Mouse (Mus musculus): ENCODE data around the gene Fhl4. TPM values are rescaled to one million over a fixed set of nuclear protein-coding genes. Genes with fewer than 3 reads are reported as not detected.
A peak's percentile ranks its signal among the peaks of the same experiment; 100 is the strongest.

Fhl4 gene
- 0.42 and 0.57 TPM in 2 replicates for polyA plus RNA-seq (2015; fragmentation: Nextera tagmentation; extraction: Ambion mirVana)

DNA sequence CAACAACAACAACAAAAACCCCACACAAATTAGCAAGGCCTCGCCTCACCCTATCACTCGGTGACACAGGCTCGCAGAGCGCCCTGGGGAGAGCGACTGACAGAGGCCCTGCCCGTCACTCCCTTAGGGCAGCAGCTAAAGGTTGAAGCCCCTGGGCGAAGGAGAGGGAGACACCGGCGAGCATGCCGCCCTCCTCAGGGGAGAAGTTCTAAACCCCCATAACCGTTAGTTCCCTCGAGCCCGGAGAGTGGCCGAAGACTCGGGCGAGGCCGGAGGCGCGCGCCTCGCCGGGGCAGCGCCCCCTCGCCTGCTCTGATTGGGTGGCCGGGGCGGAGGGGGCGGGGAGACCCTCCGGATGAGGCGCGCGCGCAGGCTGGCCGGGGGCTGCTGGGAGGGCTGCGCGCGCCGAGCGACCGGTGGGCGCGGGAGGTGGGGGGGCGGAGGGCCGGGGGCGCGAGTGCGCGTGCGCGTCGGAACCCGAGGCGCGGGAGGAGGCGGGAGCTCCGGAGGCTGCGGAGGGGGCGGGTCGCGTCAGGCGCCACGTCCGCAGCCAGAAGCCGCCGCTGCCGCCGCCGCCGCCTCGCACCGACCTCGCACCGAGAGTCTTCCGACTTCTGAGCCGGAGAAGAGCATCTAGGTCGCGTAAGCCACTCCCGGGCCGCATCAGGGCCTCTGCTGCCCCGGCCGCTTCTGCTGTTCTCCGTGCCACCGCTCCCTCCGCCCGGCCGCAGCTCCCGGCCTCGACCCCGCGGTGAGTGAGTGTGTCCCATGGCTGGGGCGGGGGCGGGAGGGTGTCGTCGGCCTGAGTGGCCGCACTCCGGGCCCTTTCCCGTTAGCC lies at the start of gene Fhl4, which contains the start of gene Tmem263:
Gene Fhl4 (minus strand): TSS at position 249 of the 838 bp plus-strand sequence.
Gene Tmem263 (plus strand): TSS at position 381 of the 838 bp plus-strand sequence.
- DNase-seq (ENCODE audit: low spot score) (peak; percentile 93), ATAC-seq (peak; percentile 98)
- H3K9ac ChIP-seq (replicated peaks; ENCODE audit: low read depth) = peak within 1 kb of the TSS; percentile 84
- H3K9me3 ChIP-seq (ENCODE audit: low read length) = no peaks in the 10 kb centered on the region
- WGBS = 2% methylated on average over 38 of the region's 96 CpGs
- no peaks in the 10 kb centered on the region for H3K27me3 ChIP-seq (replicated peaks; ENCODE audit: insufficient read depth, low read length)
- peak within 1 kb of the TSS; percentile 97 for H3K4me3 ChIP-seq (ENCODE audit: low read depth, low read length)
- 0 out of 2 replicates have a peak, but pooled peaks cover 3% of the 10 kb centered on the region for H3K4me1 ChIP-seq (ENCODE audit: insufficient read depth, low read depth, low read length)
- peak within 1 kb of the TSS; percentile 98 for H3K4me2 ChIP-seq (replicated peaks; ENCODE audit: low read depth, low read length)
- peak within 1 kb of the TSS; percentile 87 for H3K27ac ChIP-seq (ENCODE audit: low read length)
- no peak for TF ChIP-seq EP300 (IDR thresholded peaks at IDR 0.05)
- no peaks in the 10 kb centered on the region for H3K36me3 ChIP-seq (ENCODE audit: insufficient read depth, low read length)

DNA sequence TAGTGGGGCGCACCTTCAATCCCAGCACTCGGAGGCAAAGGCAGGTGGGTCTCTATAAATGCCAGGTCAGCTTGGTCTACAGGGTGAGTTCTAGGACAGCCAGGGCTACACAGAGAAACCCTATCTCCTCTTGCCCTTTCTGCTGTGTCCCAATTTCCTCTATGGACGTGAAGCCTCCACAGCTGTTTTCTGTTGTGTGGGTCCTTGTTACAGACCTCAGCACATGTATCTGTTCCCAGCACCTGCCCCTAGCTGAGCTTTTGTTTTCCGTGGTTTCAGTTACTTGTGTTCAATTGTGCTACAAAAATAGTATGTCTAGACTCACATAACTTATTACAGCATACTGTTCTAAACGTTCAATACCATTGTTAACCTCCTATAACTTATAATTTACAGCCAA lies 46.9 kb upstream of the Fhl4 start:
- Histone ChIP-seq H3K4me2 (replicated peaks; ENCODE audit: low read depth, low read length) (no peak overlapping the region), H3K9ac (replicated peaks; ENCODE audit: low read depth) (no peak overlapping the region), H3K4me3 (ENCODE audit: low read depth, low read length) (no peak overlapping the region), H3K36me3 (ENCODE audit: insufficient read depth, low read length) (peaks cover 13% of the 10 kb centered on the region; the same call in 1 of the 2 replicates), H3K27ac (ENCODE audit: low read length) (no peak overlapping the region), H3K27me3 (replicated peaks; ENCODE audit: insufficient read depth, low read length) (no peaks in the 10 kb centered on the region), H3K4me1 (ENCODE audit: insufficient read depth, low read depth, low read length) (no peaks in the 10 kb centered on the region), H3K9me3 (ENCODE audit: low read length) (no peaks in the 10 kb centered on the region)
- ATAC-seq (no peak), DNase-seq (ENCODE audit: low spot score) (no peak)
- WGBS = 89% methylated on average over 5 of the region's 5 CpGs
- TF ChIP-seq CTCF (IDR thresholded peaks at IDR 0.05) (no peak), EP300 (IDR thresholded peaks at IDR 0.05) (no peak)

DNA sequence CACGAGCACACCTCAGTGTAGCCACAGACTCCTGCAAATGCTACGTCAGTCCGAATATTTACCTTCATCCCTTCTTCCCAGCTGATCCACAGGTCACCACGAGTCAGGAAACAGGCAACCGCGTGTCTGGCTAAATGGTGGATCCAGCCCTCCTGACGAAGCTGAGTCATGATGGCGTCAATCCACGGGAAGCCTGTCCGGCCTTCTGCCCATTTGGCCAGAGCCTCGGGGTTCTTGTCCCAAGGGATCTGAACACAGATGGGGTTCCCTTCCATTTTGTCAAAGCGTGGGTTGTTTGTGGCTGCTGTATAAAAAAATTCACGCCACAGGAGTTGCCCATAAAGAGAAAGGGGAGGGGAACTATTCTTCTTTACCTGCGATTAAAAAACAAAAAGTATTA lies 44.0 kb upstream of the Fhl4 start:
- no peak for DNase-seq (ENCODE audit: low spot score)
- Histone ChIP-seq H3K9me3 (ENCODE audit: low read length) (no peaks in the 10 kb centered on the region), H3K36me3 (ENCODE audit: insufficient read depth, low read length) (peaks cover 17% of the 10 kb centered on the region; the same call in 1 of the 2 replicates), H3K27ac (ENCODE audit: low read length) (no peak overlapping the region), H3K4me3 (ENCODE audit: low read depth, low read length) (no peak overlapping the region), H3K27me3 (replicated peaks; ENCODE audit: insufficient read depth, low read length) (no peaks in the 10 kb centered on the region), H3K4me2 (replicated peaks; ENCODE audit: low read depth, low read length) (no peak overlapping the region), H3K4me1 (ENCODE audit: insufficient read depth, low read depth, low read length) (no peaks in the 10 kb centered on the region), H3K9ac (replicated peaks; ENCODE audit: low read depth) (no peak overlapping the region)
- WGBS = 88% methylated on average over 14 of the region's 14 CpGs
- no peak for TF ChIP-seq CTCF (IDR thresholded peaks at IDR 0.05)
- no peak for TF ChIP-seq EP300 (IDR thresholded peaks at IDR 0.05)
- ATAC-seq = no peak

DNA sequence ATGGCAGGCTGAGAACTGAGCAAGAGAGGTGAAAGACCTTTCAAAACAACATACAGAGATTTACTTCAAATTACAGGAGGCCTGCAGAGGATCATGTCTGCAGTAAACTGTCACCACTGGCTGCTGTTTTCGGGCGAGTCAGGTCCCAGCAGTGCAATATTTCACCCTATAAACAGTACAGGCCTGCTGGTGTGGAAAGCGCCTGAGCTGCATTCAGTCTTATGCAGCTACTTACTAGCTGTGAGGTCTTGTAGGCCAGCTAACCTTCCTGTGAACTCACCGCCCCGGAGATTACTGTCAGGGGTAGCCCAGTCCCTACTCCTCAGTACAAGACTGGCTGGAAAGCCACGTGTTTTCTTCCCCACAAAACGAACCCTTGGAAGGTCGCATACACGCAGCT lies 39.2 kb upstream of the Fhl4 start:
- no peak for TF ChIP-seq CTCF (IDR thresholded peaks at IDR 0.05)
- TF ChIP-seq EP300 (IDR thresholded peaks at IDR 0.05) = no peak
- Histone ChIP-seq H3K27me3 (replicated peaks; ENCODE audit: insufficient read depth, low read length) (no peaks in the 10 kb centered on the region), H3K27ac (ENCODE audit: low read length) (no peak overlapping the region), H3K36me3 (ENCODE audit: insufficient read depth, low read length) (peaks cover 10% of the 10 kb centered on the region; the same call in 1 of the 2 replicates), H3K4me2 (replicated peaks; ENCODE audit: low read depth, low read length) (no peak overlapping the region), H3K9me3 (ENCODE audit: low read length) (no peaks in the 10 kb centered on the region), H3K4me1 (ENCODE audit: insufficient read depth, low read depth, low read length) (no peaks in the 10 kb centered on the region), H3K9ac (replicated peaks; ENCODE audit: low read depth) (no peak overlapping the region), H3K4me3 (ENCODE audit: low read depth, low read length) (no peak overlapping the region)
- no peak for ATAC-seq
- WGBS = 83% methylated on average over 9 of the region's 9 CpGs
- DNase-seq (ENCODE audit: low spot score) = no peak

DNA sequence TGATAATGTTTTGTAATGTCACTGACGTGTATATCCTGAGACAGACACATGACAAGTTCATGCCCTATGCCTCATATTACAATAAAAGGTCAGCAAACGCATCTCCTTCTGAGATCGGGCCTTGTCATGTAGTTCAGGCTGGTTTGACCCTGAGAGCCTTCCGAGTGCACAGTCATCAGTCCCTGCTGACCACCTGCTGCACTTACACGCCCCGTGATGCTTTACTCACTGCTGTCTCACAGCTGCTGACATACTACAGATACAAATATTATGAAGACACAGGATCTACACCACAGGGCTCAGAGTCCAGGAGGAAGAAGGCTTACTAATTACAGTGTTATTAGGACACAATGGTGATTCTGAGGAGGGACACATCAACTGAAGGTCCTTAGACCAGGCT lies 34.3 kb upstream of the Fhl4 start:
- WGBS = 82% methylated on average over 6 of the region's 6 CpGs
- H3K27ac ChIP-seq (ENCODE audit: low read length) = no peak overlapping the region
- ATAC-seq = no peak
- H3K4me2 ChIP-seq (replicated peaks; ENCODE audit: low read depth, low read length) = no peak overlapping the region
- no peaks in the 10 kb centered on the region for H3K4me1 ChIP-seq (ENCODE audit: insufficient read depth, low read depth, low read length)
- no peak for TF ChIP-seq CTCF (IDR thresholded peaks at IDR 0.05)
- TF ChIP-seq EP300 (IDR thresholded peaks at IDR 0.05) = no peak
- DNase-seq (ENCODE audit: low spot score) = no peak
- no peaks in the 10 kb centered on the region for H3K27me3 ChIP-seq (replicated peaks; ENCODE audit: insufficient read depth, low read length)
- H3K9me3 ChIP-seq (ENCODE audit: low read length) = no peaks in the 10 kb centered on the region
- 0 out of 2 replicates have a peak, but pooled peaks cover 3% of the 10 kb centered on the region for H3K36me3 ChIP-seq (ENCODE audit: insufficient read depth, low read length)
- H3K4me3 ChIP-seq (ENCODE audit: low read depth, low read length) = no peak overlapping the region
- H3K9ac ChIP-seq (replicated peaks; ENCODE audit: low read depth) = no peak overlapping the region

DNA sequence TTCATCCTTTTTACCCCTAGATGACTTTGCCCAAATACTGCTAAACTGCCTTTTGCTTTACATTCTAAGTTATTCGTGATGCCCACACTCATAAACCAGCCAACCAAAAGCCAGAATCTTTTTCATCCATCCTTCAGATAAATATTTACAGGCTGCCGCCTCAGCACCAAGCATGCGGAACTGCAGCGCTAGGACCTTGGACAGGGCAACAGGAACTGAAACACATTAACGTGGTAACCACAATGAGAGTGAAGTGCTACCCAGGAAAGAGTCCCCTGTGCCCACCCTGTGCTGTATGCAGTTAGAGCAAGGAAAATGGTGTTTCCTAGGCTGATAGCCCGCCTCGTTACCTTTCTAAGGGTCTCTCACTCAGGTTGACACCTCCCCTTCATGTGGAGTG lies 26.2 kb upstream of the Fhl4 start:
- no peaks in the 10 kb centered on the region; the same call in 1 of the 2 replicates for H3K36me3 ChIP-seq (ENCODE audit: insufficient read depth, low read length)
- H3K27ac ChIP-seq (ENCODE audit: low read length) = no peak overlapping the region
- peak overlapping the region; percentile 39; the same call in 1 of the 2 replicates for H3K9ac ChIP-seq (replicated peaks; ENCODE audit: low read depth)
- peak overlapping the region; percentile 60; the same call in 1 of the 2 replicates for H3K4me3 ChIP-seq (ENCODE audit: low read depth, low read length)
- WGBS = 17% methylated on average over 7 of the region's 7 CpGs
- no peaks in the 10 kb centered on the region for H3K27me3 ChIP-seq (replicated peaks; ENCODE audit: insufficient read depth, low read length)
- peak; percentile 34 for DNase-seq (ENCODE audit: low spot score)
- no peak for TF ChIP-seq CTCF (IDR thresholded peaks at IDR 0.05)
- TF ChIP-seq EP300 (IDR thresholded peaks at IDR 0.05) = no peak
- peaks cover 11% of the 10 kb centered on the region; the same call in 1 of the 2 replicates for H3K4me1 ChIP-seq (ENCODE audit: insufficient read depth, low read depth, low read length)
- peak overlapping the region; percentile 68 for H3K4me2 ChIP-seq (replicated peaks; ENCODE audit: low read depth, low read length)
- ATAC-seq = peak; percentile 52
- H3K9me3 ChIP-seq (ENCODE audit: low read length) = no peaks in the 10 kb centered on the region
